Comparison of ENCODE assay signal across 8 mouse cellular contexts in the genomic region with DNA sequence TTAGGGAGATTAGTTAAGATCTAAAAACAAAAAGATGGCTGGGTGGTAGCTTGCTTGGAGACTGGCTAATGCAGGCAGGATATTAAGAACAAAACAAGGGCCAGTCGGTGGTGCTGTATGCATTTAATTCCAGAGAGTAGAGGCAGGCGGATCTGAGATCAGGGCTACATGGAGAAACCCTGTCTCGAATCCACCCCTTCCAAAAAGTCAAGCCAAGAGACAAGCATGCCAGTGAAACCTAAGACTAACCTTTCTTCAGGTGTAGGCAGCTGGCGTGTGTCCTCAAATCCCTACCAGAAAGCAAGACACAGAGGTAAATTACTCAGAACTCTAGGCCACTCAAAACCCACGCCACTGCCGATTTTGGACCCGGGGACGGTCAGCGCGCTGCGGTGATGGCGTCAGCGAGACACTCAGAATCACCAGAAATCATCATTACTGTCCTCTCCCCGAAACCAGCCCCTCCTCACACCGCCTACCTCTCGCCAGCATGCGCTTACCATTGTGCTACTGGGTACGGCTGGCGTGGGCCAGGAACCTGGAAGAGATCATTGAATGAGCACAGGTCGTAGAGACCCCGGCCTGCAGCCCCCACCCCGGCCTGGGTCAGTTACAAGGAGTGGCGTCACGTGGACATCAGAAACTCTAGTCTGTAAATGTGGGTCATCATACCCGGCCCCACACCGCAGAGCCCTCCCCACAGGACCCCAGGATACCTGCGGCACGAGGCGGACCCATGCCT. TPM values are rescaled to one million over a fixed set of nuclear protein-coding genes. Genes with fewer than 3 reads are reported as not detected.
DNase-seq lines count a peak whose midpoint lies in the region; ATAC-seq lines count a peak whose summit lies in the region.

No protein-coding gene starts in this region.

- WGBS in neural tube, embryonic 11.5 days = under 1% methylated on average over 29 of the region's 29 CpGs
- under 1% methylated on average over 29 of the region's 29 CpGs for WGBS in hindbrain, embryonic 12.5 days
- WGBS in macrophage (ENCODE audit: missing documents) = under 1% methylated on average over 29 of the region's 29 CpGs

- peaks cover 11% of the 10 kb centered on the region for H3K36me3 ChIP-seq in neural tube, embryonic 11.5 days (ENCODE audit: control insufficient read depth, insufficient read depth, low read length)
- peaks cover 17% of the 10 kb centered on the region for H3K36me3 ChIP-seq in hindbrain, embryonic 12.5 days
- peaks cover 12% of the 10 kb centered on the region; the same call in 1 of the 2 replicates for H3K36me3 ChIP-seq in macrophage (ENCODE audit: inconsistent target)

- peak; percentile 47 for DNase-seq in cerebellum, adult 8-10 months
- no peak for DNase-seq in cerebellum, postnatal 14 days
- DNase-seq in neural tube, embryonic 11.5 days (ENCODE audit: low spot score) = no peak
- no peak for DNase-seq in neural tube, embryonic 10.5 days (ENCODE audit: extremely low spot score, low spot score)
- no peak for DNase-seq in thymus, postnatal 14 days
- no peak for DNase-seq in gastrocnemius, postnatal 25 days

- H3K4me2 ChIP-seq in neural tube, embryonic 11.5 days (ENCODE audit: low read depth) = peak overlapping the region; percentile 76
- H3K4me2 ChIP-seq in hindbrain, embryonic 12.5 days (replicated peaks) = peak overlapping the region; percentile 95

- peaks cover 13% of the 10 kb centered on the region for H3K79me2 ChIP-seq in macrophage (ENCODE audit: inconsistent target)

- H3K9me3 ChIP-seq in neural tube, embryonic 11.5 days (ENCODE audit: control insufficient read depth, low read length) = no peaks in the 10 kb centered on the region
- no peaks in the 10 kb centered on the region for H3K9me3 ChIP-seq in hindbrain, embryonic 12.5 days (replicated peaks)

- H3K27me3 ChIP-seq in neural tube, embryonic 11.5 days (ENCODE audit: control insufficient read depth, insufficient read depth, low read length) = 0 out of 2 replicates have a peak, but pooled peaks cover under 1% of the 10 kb centered on the region
- peaks cover 17% of the 10 kb centered on the region for H3K27me3 ChIP-seq in hindbrain, embryonic 12.5 days

- peaks cover 7% of the 10 kb centered on the region; the same call in 1 of the 2 replicates for H3K4me1 ChIP-seq in neural tube, embryonic 11.5 days (ENCODE audit: control insufficient read depth, insufficient read depth, low read length)
- peaks cover 13% of the 10 kb centered on the region for H3K4me1 ChIP-seq in hindbrain, embryonic 12.5 days

- peak overlapping the region; percentile 99 for H3K4me3 ChIP-seq in neural tube, embryonic 11.5 days (ENCODE audit: low read depth, low read length)
- H3K4me3 ChIP-seq in hindbrain, embryonic 12.5 days = peak overlapping the region; percentile 82
- H3K4me3 ChIP-seq in macrophage (ENCODE audit: inconsistent target) = peak overlapping the region; percentile 98

- H3K27ac ChIP-seq in neural tube, embryonic 11.5 days (ENCODE audit: low read depth, low read length) = peak overlapping the region; percentile 92
- H3K27ac ChIP-seq in hindbrain, embryonic 12.5 days = peak overlapping the region; percentile 91
- peak overlapping the region; percentile 81 for H3K27ac ChIP-seq in macrophage

- no peak for ATAC-seq in neural tube, embryonic 11.5 days (ENCODE audit: insufficient read depth, low FRiP score, low TSS enrichment)
- ATAC-seq in hindbrain, embryonic 12.5 days (ENCODE audit: low FRiP score) = no peak; the same call in none of the 2 replicates

- peak overlapping the region; percentile 99 for H3K9ac ChIP-seq in neural tube, embryonic 11.5 days (ENCODE audit: low read length)
- H3K9ac ChIP-seq in hindbrain, embryonic 12.5 days = peak overlapping the region; percentile 95

RNA-seq across cellular contexts. Expression of gene Hspa1b, which starts 7.2 kb away (rescaled TPM):
- 0.13 and 0.37 TPM in 2 replicates for polyA plus RNA-seq in neural tube, embryonic 11.5 days (2014; fragmentation: Nextera tagmentation; extraction: Ambion mirVana)
- polyA plus RNA-seq in hindbrain, embryonic 12.5 days (2016; fragmentation: Nextera tagmentation; extraction: Ambion mirVana) = 0.08 and 0.25 TPM in 2 replicates
- 10 to 100 TPM in 1 of 26 experiments, 1 to 10 TPM in 23, under 1 TPM in 2; 0.33 to 11.3 (median 3.9) TPM for total RNA-seq in macrophage (2018; cell fraction: chromatin; rRNA removed)
- total RNA-seq in macrophage (2018; cell fraction: cytosol; rRNA removed) = 10 to 100 TPM in 9 of 26 experiments, 1 to 10 TPM in 16, under 1 TPM in 1; 0.90 to 24.8 (median 7.7) TPM
- total RNA-seq in macrophage (2018; cell fraction: nucleus; rRNA removed) = 10 to 100 TPM in 6 of 26 experiments, 1 to 10 TPM in 19, under 1 TPM in 1; 0.39 to 52.2 (median 6.9) TPM
- polyA plus RNA-seq in macrophage (2018) = 0.57 to 1.2 TPM (median 0.69 TPM) in 3 replicates
- total RNA-seq in gastrocnemius, postnatal 25 days (2021) = 1 to 10 TPM; 4.4 to 6.7 TPM

RNA-seq across cellular contexts. Expression of gene Gm20481, which starts 17.9 kb away (rescaled TPM):
- polyA plus RNA-seq in neural tube, embryonic 11.5 days (2014; fragmentation: Nextera tagmentation; extraction: Ambion mirVana) = not detected in 2 replicates
- polyA plus RNA-seq in hindbrain, embryonic 12.5 days (2016; fragmentation: Nextera tagmentation; extraction: Ambion mirVana) = 0.99 TPM in 1 of 2 replicates, not detected in the other
- not detected for total RNA-seq in macrophage (2018; cell fraction: chromatin; rRNA removed)
- under 1 TPM in 6 of 26 experiments, not detected in 20; 0.28 to 0.61 (median 0.46) TPM for total RNA-seq in macrophage (2018; cell fraction: cytosol; rRNA removed)
- not detected for total RNA-seq in macrophage (2018; cell fraction: nucleus; rRNA removed)
- not detected in 3 replicates for polyA plus RNA-seq in macrophage (2018)
- total RNA-seq in gastrocnemius, postnatal 25 days (2021) = not detected

RNA-seq across cellular contexts. Expression of gene Hspa1a, which starts 20.1 kb away (rescaled TPM):
- polyA plus RNA-seq in neural tube, embryonic 11.5 days (2014; fragmentation: Nextera tagmentation; extraction: Ambion mirVana) = 1.1 and 1.9 TPM in 2 replicates
- polyA plus RNA-seq in hindbrain, embryonic 12.5 days (2016; fragmentation: Nextera tagmentation; extraction: Ambion mirVana) = 2.2 and 3.1 TPM in 2 replicates
- total RNA-seq in macrophage (2018; cell fraction: chromatin; rRNA removed) = 10 to 100 TPM in 3 of 26 experiments, 1 to 10 TPM in 23; 1.6 to 16.6 (median 5.0) TPM
- 10 to 100 TPM in 14 of 26 experiments, 1 to 10 TPM in 12; 3.1 to 23.4 (median 10.5) TPM for total RNA-seq in macrophage (2018; cell fraction: cytosol; rRNA removed)
- total RNA-seq in macrophage (2018; cell fraction: nucleus; rRNA removed) = 10 to 100 TPM in 12 of 26 experiments, 1 to 10 TPM in 14; 1.2 to 69.0 (median 9.8) TPM
- polyA plus RNA-seq in macrophage (2018) = 1.2 to 1.9 TPM (median 1.8 TPM) in 3 replicates
- total RNA-seq in gastrocnemius, postnatal 25 days (2021) = 1 to 10 TPM; 5.9 to 8.1 TPM

RNA-seq across cellular contexts. Expression of gene Hspa1l, which starts 20.7 kb away (rescaled TPM):
- polyA plus RNA-seq in neural tube, embryonic 11.5 days (2014; fragmentation: Nextera tagmentation; extraction: Ambion mirVana) = 1.8 and 2.0 TPM in 2 replicates
- polyA plus RNA-seq in hindbrain, embryonic 12.5 days (2016; fragmentation: Nextera tagmentation; extraction: Ambion mirVana) = 1.3 TPM in 2 replicates
- under 1 TPM in 16 of 26 experiments, not detected in 10; 0.33 to 0.86 (median 0.56) TPM for total RNA-seq in macrophage (2018; cell fraction: chromatin; rRNA removed)
- total RNA-seq in macrophage (2018; cell fraction: cytosol; rRNA removed) = 1 to 10 TPM in 24 of 26 experiments, under 1 TPM in 2; 0.57 to 2.0 (median 1.3) TPM
- 1 to 10 TPM in 7 of 26 experiments, under 1 TPM in 18, not detected in 1; 0.23 to 1.8 (median 0.72) TPM for total RNA-seq in macrophage (2018; cell fraction: nucleus; rRNA removed)
- polyA plus RNA-seq in macrophage (2018) = 0.47 to 1.7 TPM (median 0.96 TPM) in 3 replicates
- 10 to 100 TPM; 21.5 to 31.8 TPM for total RNA-seq in gastrocnemius, postnatal 25 days (2021)

RNA-seq across cellular contexts. Expression of gene Neu1, which starts 20.8 kb away (rescaled TPM):
- polyA plus RNA-seq in neural tube, embryonic 11.5 days (2014; fragmentation: Nextera tagmentation; extraction: Ambion mirVana) = 16.4 and 16.8 TPM in 2 replicates
- polyA plus RNA-seq in hindbrain, embryonic 12.5 days (2016; fragmentation: Nextera tagmentation; extraction: Ambion mirVana) = 25.2 and 28.2 TPM in 2 replicates
- total RNA-seq in macrophage (2018; cell fraction: chromatin; rRNA removed) = 100 to 1,000 TPM in 2 of 26 experiments, 10 to 100 TPM in 24; 18.6 to 132 (median 75.7) TPM
- total RNA-seq in macrophage (2018; cell fraction: cytosol; rRNA removed) = 100 to 1,000 TPM in 4 of 26 experiments, 10 to 100 TPM in 22; 67.2 to 110 (median 89.2) TPM
- 100 to 1,000 TPM in 21 of 26 experiments, 10 to 100 TPM in 5; 35.8 to 170 (median 138) TPM for total RNA-seq in macrophage (2018; cell fraction: nucleus; rRNA removed)
- polyA plus RNA-seq in macrophage (2018) = 80.3 to 98.8 TPM (median 81.2 TPM) in 3 replicates
- total RNA-seq in gastrocnemius, postnatal 25 days (2021) = 1 to 10 TPM; 8.5 to 9.3 TPM
